Mouse (Mus musculus): ENCODE results near the gene Npas3.

DNA sequence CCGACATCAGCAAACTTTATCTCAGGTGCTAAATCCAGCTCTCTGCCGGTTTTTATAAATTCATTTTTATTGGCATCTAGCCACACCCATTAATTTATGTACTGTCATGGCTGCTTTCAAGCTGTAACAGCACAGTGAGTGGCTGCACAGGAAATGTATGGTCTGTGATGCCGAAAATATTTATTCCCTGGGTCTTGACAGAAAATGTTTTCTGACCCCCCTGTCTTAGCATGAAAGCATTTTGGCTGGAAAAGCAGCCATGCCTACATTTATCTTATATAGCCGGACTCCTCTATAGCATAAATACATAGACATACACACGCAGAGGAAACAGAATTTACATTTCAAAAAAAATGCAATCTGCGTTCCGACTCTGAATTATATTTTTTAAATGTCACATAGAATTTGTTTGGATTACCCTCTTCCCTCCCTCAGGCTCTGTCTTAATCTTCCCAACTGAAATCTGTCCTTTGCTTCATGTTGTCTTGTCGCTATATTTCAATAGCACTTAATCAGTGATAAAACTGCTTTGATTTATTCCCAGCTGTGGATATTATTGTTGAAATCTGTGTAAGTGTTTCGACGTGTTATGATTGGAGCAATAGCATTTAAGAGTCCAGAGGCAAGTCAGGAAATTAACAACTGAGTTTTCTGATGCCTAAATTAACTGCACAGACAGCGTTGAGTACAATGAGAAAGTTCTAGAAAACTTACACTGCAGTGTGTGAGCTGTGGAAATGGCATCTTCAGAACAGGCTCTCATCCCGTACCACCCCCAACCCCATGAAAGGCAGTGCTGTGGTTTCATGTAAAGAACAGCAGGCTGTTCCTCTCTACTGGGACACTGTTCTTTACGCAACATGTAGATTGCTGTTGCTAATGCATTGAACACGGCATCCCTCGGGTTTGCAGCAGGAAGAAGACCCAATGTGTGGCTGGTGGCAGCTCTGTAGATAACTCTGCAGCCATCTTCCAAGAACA is 474.5 kb downstream of the Npas3 start:
- TF ChIP-seq CTCF (IDR thresholded peaks at IDR 0.05; ENCODE audit: low read depth, low read length) (no peak), POLR2A (IDR thresholded peaks at IDR 0.05; ENCODE audit: insufficient read depth, low read length) (no peak)

Measured in ES-Bruce4 (cell line).